Mouse (Mus musculus): Measurements from ENCODE around the gene Mindy3. TPM values are rescaled to one million over a fixed set of nuclear protein-coding genes. Genes with fewer than 3 reads are reported as not detected.

The Mindy3 gene
- polyA plus RNA-seq, 1 experiment = 24.6 TPM

DNA sequence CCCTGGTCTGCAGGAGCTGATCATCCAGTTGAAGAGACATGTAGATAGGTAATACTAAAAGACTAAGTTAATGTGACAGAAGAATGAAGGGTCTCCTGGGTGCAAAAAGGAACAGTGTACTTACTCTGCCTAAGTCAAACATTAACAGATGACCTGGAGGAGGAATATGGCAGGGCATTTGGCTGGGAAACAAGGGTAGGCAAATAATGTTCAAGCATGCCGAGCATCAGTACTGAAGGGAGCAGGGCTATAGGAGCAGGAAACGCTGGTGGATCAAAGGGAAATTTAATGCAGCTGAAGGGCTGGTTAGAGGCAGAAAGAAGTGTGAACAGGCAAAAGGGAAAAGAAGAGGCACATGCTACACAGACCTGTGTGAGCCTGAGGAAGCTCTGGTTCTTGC is 8.1 kb downstream of the Mindy3 start:
- Histone ChIP-seq H3K79me2 (ENCODE audit: control insufficient read depth, insufficient read depth) (peaks cover 24% of the 10 kb centered on the region), H3K4me3 (ENCODE audit: insufficient read depth, poor library complexity, severe bottlenecking) (no peak overlapping the region), H3K36me3 (ENCODE audit: control insufficient read depth, insufficient read depth) (peaks cover 8% of the 10 kb centered on the region), H3ac (ENCODE audit: control insufficient read depth, insufficient read length, low read depth) (no peak overlapping the region), H3K27me3 (ENCODE audit: control insufficient read depth, insufficient read depth, insufficient read length) (no peaks in the 10 kb centered on the region), H3K79me3 (ENCODE audit: low read depth) (peaks cover 11% of the 10 kb centered on the region)
- no peak for TF ChIP-seq MAX (IDR thresholded peaks at IDR 0.05)
- no peak for TF ChIP-seq MYOD1 (IDR thresholded peaks at IDR 0.05; ENCODE audit: control insufficient read depth, insufficient read length, low read depth)

DNA sequence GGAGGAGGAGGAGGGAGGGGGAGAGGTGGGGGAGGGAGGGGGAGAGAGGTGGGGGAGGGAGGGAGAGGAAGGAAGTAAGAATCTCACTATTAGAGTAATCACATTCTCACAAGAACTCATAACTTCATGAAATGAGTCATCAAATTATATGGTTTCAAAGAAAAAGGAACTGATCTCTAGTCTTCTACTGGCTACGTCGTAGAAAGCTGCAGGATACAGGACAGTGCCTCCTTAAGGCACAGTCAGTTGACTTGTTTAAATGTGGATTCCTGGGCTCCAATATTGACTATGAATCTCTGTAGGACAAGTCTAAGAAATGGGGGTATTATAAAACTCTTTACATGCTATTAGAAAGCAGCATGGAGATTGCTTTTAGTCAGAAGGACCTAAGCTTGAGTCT is 12.5 kb downstream of the Mindy3 start:
- no peak overlapping the region for H3ac ChIP-seq (ENCODE audit: control insufficient read depth, insufficient read length, low read depth)
- H3K27me3 ChIP-seq (ENCODE audit: control insufficient read depth, insufficient read depth, insufficient read length) = no peaks in the 10 kb centered on the region
- H3K4me3 ChIP-seq (ENCODE audit: insufficient read depth, poor library complexity, severe bottlenecking) = no peak overlapping the region
- H3K79me2 ChIP-seq (ENCODE audit: control insufficient read depth, insufficient read depth) = no peaks in the 10 kb centered on the region
- no peaks in the 10 kb centered on the region for H3K79me3 ChIP-seq (ENCODE audit: low read depth)
- peaks cover 8% of the 10 kb centered on the region for H3K36me3 ChIP-seq (ENCODE audit: control insufficient read depth, insufficient read depth)
- TF ChIP-seq MYOG (IDR thresholded peaks at IDR 0.05; ENCODE audit: control insufficient read depth, extremely low read depth, insufficient read length) = no peak

DNA sequence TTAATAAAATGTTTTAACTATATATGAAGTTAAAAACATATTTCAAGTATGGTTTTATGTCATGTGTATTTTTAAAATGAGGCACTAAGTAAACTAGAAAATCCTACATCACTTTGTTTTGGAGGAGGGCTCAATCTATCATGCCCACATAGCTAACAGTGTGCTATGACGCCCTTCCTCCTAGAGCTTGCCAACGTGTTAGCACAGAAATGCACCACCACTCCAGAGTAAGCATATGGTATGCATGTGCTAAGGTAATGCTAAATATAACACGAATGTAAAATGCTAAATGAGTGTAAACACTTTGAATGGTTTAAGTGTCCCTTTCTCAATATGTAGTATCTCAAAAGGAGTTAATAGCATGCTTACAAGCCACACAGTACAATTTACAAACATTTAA is 16.8 kb downstream of the Mindy3 start:
- no peaks in the 10 kb centered on the region for H3K79me3 ChIP-seq (ENCODE audit: low read depth)
- TF ChIP-seq MYOG (IDR thresholded peaks at IDR 0.05; ENCODE audit: control insufficient read depth, extremely low read depth, insufficient read length) (no peak), MAX (IDR thresholded peaks at IDR 0.05) (no peak), CTCF (IDR thresholded peaks at IDR 0.05; ENCODE audit: control insufficient read depth, insufficient read depth, insufficient read length) (no peak), FOSL1 (IDR thresholded peaks at IDR 0.05; ENCODE audit: insufficient read depth, low read length, poor library complexity, severe bottlenecking) (no peak)
- H3K79me2 ChIP-seq (ENCODE audit: control insufficient read depth, insufficient read depth) = no peaks in the 10 kb centered on the region
- peaks cover 19% of the 10 kb centered on the region for H3K36me3 ChIP-seq (ENCODE audit: control insufficient read depth, insufficient read depth)
- no peak overlapping the region for H3K4me3 ChIP-seq (ENCODE audit: insufficient read depth, poor library complexity, severe bottlenecking)
- H3K27me3 ChIP-seq (ENCODE audit: control insufficient read depth, insufficient read depth, insufficient read length) = no peaks in the 10 kb centered on the region
- no peak overlapping the region for H3ac ChIP-seq (ENCODE audit: control insufficient read depth, insufficient read length, low read depth)

- H3K36me3 ChIP-seq (ENCODE audit: control insufficient read depth, insufficient read depth) = peaks cover 24% of the 10 kb centered on the region
- no peak overlapping the region for H3ac ChIP-seq (ENCODE audit: control insufficient read depth, insufficient read length, low read depth)
- no peaks in the 10 kb centered on the region for H3K79me2 ChIP-seq (ENCODE audit: control insufficient read depth, insufficient read depth)
- TF ChIP-seq MAX (IDR thresholded peaks at IDR 0.05) = no peak
- no peak for TF ChIP-seq MYOG (IDR thresholded peaks at IDR 0.05; ENCODE audit: control insufficient read depth, extremely low read depth, insufficient read length)
- no peak for TF ChIP-seq MYOD1 (IDR thresholded peaks at IDR 0.05; ENCODE audit: control insufficient read depth, insufficient read length, low read depth)
- H3K27me3 ChIP-seq (ENCODE audit: control insufficient read depth, insufficient read depth, insufficient read length) = no peaks in the 10 kb centered on the region
- no peaks in the 10 kb centered on the region for H3K79me3 ChIP-seq (ENCODE audit: low read depth)
- H3K4me3 ChIP-seq (ENCODE audit: insufficient read depth, poor library complexity, severe bottlenecking) = no peak overlapping the region
These were observed 18.1 kb downstream of the Mindy3 start for GRCm38 (mm10) chr2:12401137-12401536.

GRCm38 (mm10) chr2:12389028-12389427 is 30.2 kb downstream of the Mindy3 start:
- H3K27me3 ChIP-seq (ENCODE audit: control insufficient read depth, insufficient read depth, insufficient read length) = no peaks in the 10 kb centered on the region
- no peaks in the 10 kb centered on the region for H3K79me2 ChIP-seq (ENCODE audit: control insufficient read depth, insufficient read depth)
- no peak overlapping the region for H3K4me3 ChIP-seq (ENCODE audit: insufficient read depth, poor library complexity, severe bottlenecking)
- H3ac ChIP-seq (ENCODE audit: control insufficient read depth, insufficient read length, low read depth) = no peak overlapping the region
- peaks cover 20% of the 10 kb centered on the region for H3K36me3 ChIP-seq (ENCODE audit: control insufficient read depth, insufficient read depth)
- H3K79me3 ChIP-seq (ENCODE audit: low read depth) = no peaks in the 10 kb centered on the region
- TF ChIP-seq MYOD1 (IDR thresholded peaks at IDR 0.05; ENCODE audit: control insufficient read depth, insufficient read length, low read depth) (no peak), FOSL1 (IDR thresholded peaks at IDR 0.05; ENCODE audit: insufficient read depth, low read length, poor library complexity, severe bottlenecking) (no peak), CTCF (IDR thresholded peaks at IDR 0.05; ENCODE audit: control insufficient read depth, insufficient read depth, insufficient read length) (no peak), MYOG (IDR thresholded peaks at IDR 0.05; ENCODE audit: control insufficient read depth, extremely low read depth, insufficient read length) (no peak), MAX (IDR thresholded peaks at IDR 0.05) (no peak), CEBPB (IDR thresholded peaks at IDR 0.05; ENCODE audit: low read depth) (no peak), USF1 (IDR thresholded peaks at IDR 0.05; ENCODE audit: low read depth) (no peak)

GRCm38 (mm10) chr2:12388569-12388968 is 30.7 kb downstream of the Mindy3 start:
- no peak overlapping the region for H3K4me3 ChIP-seq (ENCODE audit: insufficient read depth, poor library complexity, severe bottlenecking)
- no peaks in the 10 kb centered on the region for H3K27me3 ChIP-seq (ENCODE audit: control insufficient read depth, insufficient read depth, insufficient read length)
- TF ChIP-seq CEBPB (IDR thresholded peaks at IDR 0.05; ENCODE audit: low read depth) (no peak), CTCF (IDR thresholded peaks at IDR 0.05; ENCODE audit: control insufficient read depth, insufficient read depth, insufficient read length) (no peak), MYOG (IDR thresholded peaks at IDR 0.05; ENCODE audit: control insufficient read depth, extremely low read depth, insufficient read length) (no peak), MYOD1 (IDR thresholded peaks at IDR 0.05; ENCODE audit: control insufficient read depth, insufficient read length, low read depth) (no peak), FOSL1 (IDR thresholded peaks at IDR 0.05; ENCODE audit: insufficient read depth, low read length, poor library complexity, severe bottlenecking) (no peak), MAX (IDR thresholded peaks at IDR 0.05) (no peak), USF1 (IDR thresholded peaks at IDR 0.05; ENCODE audit: low read depth) (no peak)
- peaks cover 17% of the 10 kb centered on the region for H3K36me3 ChIP-seq (ENCODE audit: control insufficient read depth, insufficient read depth)
- H3K79me2 ChIP-seq (ENCODE audit: control insufficient read depth, insufficient read depth) = no peaks in the 10 kb centered on the region
- H3ac ChIP-seq (ENCODE audit: control insufficient read depth, insufficient read length, low read depth) = no peak overlapping the region
- H3K79me3 ChIP-seq (ENCODE audit: low read depth) = no peaks in the 10 kb centered on the region
